Mouse (Mus musculus) intestine, embryonic 15.5 days (tissue): ENCODE data around the gene Vmn1r149. TPM values are rescaled to one million over a fixed set of nuclear protein-coding genes. Genes with fewer than 3 reads are reported as not detected.
"Not testable (repeated sequence)": the region's sequence is repeated elsewhere in the genome, so short reads cannot be mapped to it uniquely, and the experiment has no call there.

Experiments
- ATAC-seq: fragments of 200-750 bp; cut with Nextera tagmentation; 2 replicates; pipeline ENCODE4 v1.8.0; 2017; ENCODE audit warnings: moderate TSS enrichment, moderate library complexity
- H3K27ac ChIP-seq: fragments of 300-500 bp; sonication (generic); 2 replicates; pipeline ENCODE4 v1.5.1; 2015; ENCODE audit warnings: mild to moderate bottlenecking, inconsistent platforms
- H3K27me3 ChIP-seq: fragments of 300-500 bp; sonication (generic); replicated peaks from 2 replicates; pipeline ENCODE4 v1.6.1; 2015; ENCODE audit warnings: inconsistent platforms
- H3K36me3 ChIP-seq: fragments of 300-500 bp; sonication (generic); 2 replicates; pipeline ENCODE4 v1.6.1; 2015; ENCODE audit warnings: inconsistent platforms
- H3K4me1 ChIP-seq: fragments of 300-500 bp; sonication (generic); replicated peaks from 2 replicates; pipeline ENCODE4 v1.6.1; 2015; ENCODE audit warnings: inconsistent platforms
- H3K4me2 ChIP-seq: fragments of 300-500 bp; sonication (generic); replicated peaks from 2 replicates; pipeline ENCODE4 v1.6.1; 2015; ENCODE audit warnings: mild to moderate bottlenecking, inconsistent platforms
- H3K4me3 ChIP-seq: fragments of 300-500 bp; sonication (generic); replicated peaks from 2 replicates; pipeline ENCODE4 v1.5.1; 2015; ENCODE audit warnings: inconsistent platforms
- H3K9ac ChIP-seq: fragments of 300-500 bp; sonication (generic); 2 replicates; pipeline ENCODE4 v1.6.1; 2015; ENCODE audit warnings: inconsistent platforms
- H3K9me3 ChIP-seq: fragments of 300-500 bp; sonication (generic); 2 replicates; pipeline ENCODE4 v1.6.1; 2016; ENCODE audit warnings: inconsistent platforms
- WGBS: fragments of 180-500 bp; shearing (Covaris S2); methylation state at CpG from one replicate; pipeline ENCODE4 v1.1.7; 2015; 5-methylcytosine and 5-hydroxymethylcytosine counted together
- polyA plus RNA-seq: library from polyadenylated mRNA; unstranded; fragments of >200 nt; fragmentation: Nextera tagmentation; extraction: Ambion mirVana; gene quantifications from 2 replicates; pipeline ENCODE4 v1.2.1, GENCODE M21; 2015

Vmn1r149 gene
- not detected in 2 replicates for polyA plus RNA-seq

GRCm38 (mm10) chr7:22438129-22438528, at the start of gene Vmn1r149:
Gene Vmn1r149, minus strand, starts transcription at chr7:22438229.
- H3K27me3 ChIP-seq, H3K4me3 ChIP-seq, H3K9me3 ChIP-seq, H3K4me2 ChIP-seq, H3K9ac ChIP-seq, H3K27ac ChIP-seq, H3K4me1 ChIP-seq, H3K36me3 ChIP-seq, ATAC-seq: not testable (repeated sequence)
- no CpG with 5 or more reads among the region's 2 CpGs for WGBS

- not testable (repeated sequence) for ATAC-seq, H3K4me2 ChIP-seq, H3K27ac ChIP-seq, H3K9me3 ChIP-seq, H3K36me3 ChIP-seq, H3K27me3 ChIP-seq, H3K9ac ChIP-seq, H3K4me1 ChIP-seq, H3K4me3 ChIP-seq
- WGBS: no CpG with 5 or more reads among the region's 5 CpGs
Measured at GRCm38 (mm10) chr7:22463975-22464374, 25.9 kb upstream of the Vmn1r149 start, which contains the start of gene Gm10665. Gene Gm10665, minus strand, starts transcription at chr7:22464075.

- ATAC-seq, H3K9me3 ChIP-seq, H3K36me3 ChIP-seq, H3K9ac ChIP-seq, H3K4me1 ChIP-seq, H3K27me3 ChIP-seq, H3K4me3 ChIP-seq, H3K4me2 ChIP-seq, H3K27ac ChIP-seq: not testable (repeated sequence)
- WGBS: no CpG with 5 or more reads among the region's 3 CpGs
Measured at GRCm38 (mm10) chr7:22413283-22413682, 24.7 kb downstream of the Vmn1r149 start, which contains the start of gene Vmn1r148. Gene Vmn1r148, plus strand, starts transcription at chr7:22413583.

Other genes with a start within 250 kb of the Vmn1r149 start
- not detected in 2 replicates for gene Vmn1r143, start 248.9 kb downstream of the Vmn1r149 start, polyA plus RNA-seq
- not detected in 2 replicates for gene Gm8653, start 237.0 kb downstream of the Vmn1r149 start, polyA plus RNA-seq
- not detected in 2 replicates for gene Gm8453, start 208.7 kb downstream of the Vmn1r149 start, polyA plus RNA-seq
- not detected in 2 replicates for gene Gm4187, start 108.5 kb downstream of the Vmn1r149 start, polyA plus RNA-seq
- not detected in 2 replicates for gene Gm8660, start 67.2 kb downstream of the Vmn1r149 start, polyA plus RNA-seq
- gene Vmn1r148, start 24.6 kb downstream of the Vmn1r149 start, polyA plus RNA-seq: not detected in 2 replicates
- not detected in 2 replicates for gene Gm10665, start 25.8 kb upstream of the Vmn1r149 start, polyA plus RNA-seq
- not detected in 2 replicates for gene Vmn1r151, start 61.4 kb upstream of the Vmn1r149 start, polyA plus RNA-seq
- not detected in 2 replicates for gene Vmn1r152, start 84.7 kb upstream of the Vmn1r149 start, polyA plus RNA-seq
- gene Gm8677, start 96.7 kb upstream of the Vmn1r149 start, polyA plus RNA-seq: not detected in 2 replicates
- not detected in 2 replicates for gene Gm4201, start 127.1 kb upstream of the Vmn1r149 start, polyA plus RNA-seq
- gene Gm4565, start 149.9 kb upstream of the Vmn1r149 start, polyA plus RNA-seq: not detected in 2 replicates
- not detected in 2 replicates for gene Vmn1r155, start 219.8 kb upstream of the Vmn1r149 start, polyA plus RNA-seq